Mouse (Mus musculus): ENCODE results near the gene Dip2b.
"Not testable (repeated sequence)": the region's sequence is repeated elsewhere in the genome, so short reads cannot be mapped to it uniquely, and the experiment has no call there.

The Dip2b gene

DNA sequence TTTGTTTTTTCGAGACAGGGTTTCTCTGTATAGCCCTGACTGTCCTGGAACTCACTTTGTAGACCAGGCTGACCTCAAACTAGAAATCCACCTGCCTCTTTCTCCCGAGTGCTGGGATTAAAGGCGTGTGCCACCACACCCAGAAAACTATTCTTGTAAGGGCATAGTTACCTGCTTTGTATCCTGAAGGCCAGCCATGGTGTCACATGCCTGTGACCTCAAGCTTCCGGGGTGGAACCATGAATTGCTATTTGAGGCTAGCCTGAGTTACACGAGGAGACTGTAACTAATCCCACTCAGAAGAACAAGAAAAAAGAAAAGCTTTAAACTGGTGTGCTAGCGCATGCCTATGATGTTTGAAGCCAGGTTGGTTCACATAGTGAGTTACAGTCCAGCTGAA, 217.9 kb downstream of the Dip2b start:
- in situ Hi-C loops (cut with MseI, MboI): no loop called here

DNA sequence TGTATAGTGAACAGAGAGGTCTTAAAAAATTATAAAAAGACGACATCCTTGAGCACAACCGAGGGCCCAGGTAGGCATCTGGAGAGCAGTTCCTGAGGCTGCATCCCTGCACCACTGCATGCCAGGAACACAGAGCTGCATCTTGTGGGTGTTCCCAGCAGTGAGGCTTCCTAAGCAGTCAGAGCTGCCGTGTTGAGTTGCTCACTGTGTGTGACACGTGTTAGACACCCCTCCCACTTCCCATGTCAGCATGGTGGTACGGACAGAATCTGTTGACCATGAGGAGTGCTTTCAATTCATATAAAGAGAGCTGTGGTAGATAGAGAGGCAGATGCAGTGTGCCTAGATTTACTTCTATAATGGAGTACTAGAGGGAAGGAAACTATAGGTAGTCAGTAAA, 218.8 kb downstream of the Dip2b start:
- in situ Hi-C loops (cut with MseI, MboI): no loop called here

GRCm38 (mm10) chr15:100258646-100259425, 220.4 kb downstream of the Dip2b start:
- in situ Hi-C loops (cut with MseI, MboI): no loop called here

DNA sequence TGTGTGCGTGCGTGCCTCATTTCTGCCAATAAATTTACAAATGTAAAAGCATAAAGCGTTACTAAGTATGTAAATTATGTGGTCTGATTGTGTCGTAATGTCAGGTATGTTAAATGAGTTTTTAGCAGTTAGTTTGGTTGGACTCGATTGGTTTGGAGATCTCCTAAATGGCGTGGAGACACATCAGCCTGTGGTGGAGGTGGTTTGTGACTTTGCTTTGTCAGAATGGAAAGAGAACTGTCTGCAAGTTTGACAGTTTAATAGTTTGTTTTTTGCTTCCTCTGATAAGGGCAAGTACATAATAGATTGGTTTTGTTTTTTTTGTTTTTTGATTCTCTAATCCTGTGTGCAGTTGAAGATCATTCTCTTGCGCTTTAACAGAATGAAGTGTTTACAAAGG, 221.9 kb downstream of the Dip2b start:
- in situ Hi-C loops (cut with MseI, MboI): not testable (repeated sequence)

GRCm38 (mm10) chr15:100263246-100263905, 224.9 kb downstream of the Dip2b start:
- in situ Hi-C loops (cut with MseI, MboI): no loop called here

DNA sequence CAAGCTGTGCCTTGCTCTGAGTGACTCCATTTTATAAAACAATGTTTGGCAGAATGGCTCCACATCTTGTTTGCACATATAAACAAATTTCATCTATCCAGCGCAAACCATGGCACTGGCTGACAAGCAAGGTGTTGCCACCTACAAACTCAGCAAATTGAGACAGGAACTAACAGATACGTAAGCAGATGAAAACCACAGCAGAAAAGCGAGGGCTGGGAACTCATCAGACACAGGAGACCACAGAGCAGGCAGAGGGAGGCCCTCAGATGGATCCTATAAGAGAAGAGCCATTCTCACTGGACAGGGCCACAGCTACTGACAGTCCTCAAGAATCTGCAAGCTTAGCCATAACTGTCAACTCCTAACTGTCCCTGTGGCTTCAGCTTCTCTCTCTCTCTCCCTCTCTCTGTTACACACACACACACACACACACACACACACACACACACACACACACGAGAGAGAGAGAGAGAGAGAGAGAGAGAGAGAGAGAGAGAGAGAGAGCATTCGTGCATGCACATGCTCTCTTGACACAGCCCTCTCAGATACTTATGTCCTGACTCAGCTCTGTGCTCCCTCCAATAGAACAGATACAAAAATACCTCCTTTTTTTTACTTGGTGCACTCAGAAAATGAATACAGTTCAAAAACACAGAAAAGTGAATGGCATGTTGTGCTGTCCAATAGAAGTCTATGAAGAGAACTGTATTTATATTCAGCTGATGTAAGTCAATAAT, 227.3 kb downstream of the Dip2b start:
- in situ Hi-C loops (cut with MseI, MboI): no loop called here

DNA sequence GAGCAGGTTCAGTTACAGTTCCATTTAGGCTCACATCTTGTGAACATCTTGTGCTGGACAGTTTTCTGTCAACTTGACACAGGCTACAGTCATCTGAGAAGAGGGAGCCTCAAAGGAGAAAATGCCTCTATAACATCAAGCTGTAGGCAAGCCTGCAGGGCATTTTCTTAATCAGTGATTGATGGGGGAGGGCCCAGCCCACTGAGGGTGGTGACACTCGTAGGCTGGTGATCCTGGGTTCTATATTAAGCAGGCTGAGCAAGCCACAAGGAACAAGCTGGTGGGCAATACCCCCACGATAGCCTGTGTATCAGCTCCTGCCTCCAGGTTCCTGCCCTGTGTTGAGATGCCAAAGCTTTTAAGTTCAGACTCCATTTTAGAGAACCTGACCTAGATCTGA, 230.5 kb downstream of the Dip2b start:
- in situ Hi-C loops (cut with MseI, MboI): no loop called here
